Mouse (Mus musculus): Measurements from ENCODE around the gene Zbtb2.

GRCm38 (mm10) chr10:4430826-4431225, 42.9 kb upstream of the Zbtb2 start:
- TF ChIP-seq RCOR1 (IDR thresholded peaks at IDR 0.05; ENCODE audit: low read depth, low read length) (no peak), EP300 (IDR thresholded peaks at IDR 0.05; ENCODE audit: low read depth in 1 of 2, low read length in 2 of 2) (no peak)

Measured in MEL (cell line).